Mouse (Mus musculus): Measurements from ENCODE around the gene Vmn1r125. TPM values are rescaled to one million over a fixed set of nuclear protein-coding genes. Genes with fewer than 3 reads are reported as not detected.
"Not testable (repeated sequence)": the region's sequence is repeated elsewhere in the genome, so short reads cannot be mapped to it uniquely, and the experiment has no call there.

Vmn1r125 gene
- total RNA-seq (2014; fragmentation: Nextera tagmentation) (not detected in 2 replicates), total RNA-seq (2017) (not detected in 2 replicates)

DNA sequence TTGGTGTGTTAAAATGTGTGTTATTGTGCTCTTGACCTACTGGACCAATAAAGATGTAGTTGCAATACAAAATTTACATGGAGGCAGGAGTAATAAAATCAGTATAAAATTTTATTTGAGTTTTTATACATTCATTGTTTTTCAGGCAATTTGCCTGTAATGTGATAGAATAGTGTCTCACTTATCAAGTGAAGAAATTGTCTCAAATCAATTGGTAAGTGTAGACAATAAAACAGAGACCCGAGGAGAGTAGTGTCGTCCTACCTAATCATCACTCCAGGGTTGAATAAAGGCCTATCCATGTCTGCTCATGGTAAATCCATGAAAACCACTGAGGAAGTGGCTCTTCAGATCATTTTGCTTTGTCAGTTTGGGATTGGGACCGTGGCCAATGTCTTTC is at the start of gene Vmn1r125:
Vmn1r125 (plus strand) TSS at position 301 of the 400 bp plus-strand sequence.
- ATAC-seq (replicated peaks; ENCODE audit: low FRiP score, low TSS enrichment, poor library complexity, severe bottlenecking): not testable (repeated sequence)

DNA sequence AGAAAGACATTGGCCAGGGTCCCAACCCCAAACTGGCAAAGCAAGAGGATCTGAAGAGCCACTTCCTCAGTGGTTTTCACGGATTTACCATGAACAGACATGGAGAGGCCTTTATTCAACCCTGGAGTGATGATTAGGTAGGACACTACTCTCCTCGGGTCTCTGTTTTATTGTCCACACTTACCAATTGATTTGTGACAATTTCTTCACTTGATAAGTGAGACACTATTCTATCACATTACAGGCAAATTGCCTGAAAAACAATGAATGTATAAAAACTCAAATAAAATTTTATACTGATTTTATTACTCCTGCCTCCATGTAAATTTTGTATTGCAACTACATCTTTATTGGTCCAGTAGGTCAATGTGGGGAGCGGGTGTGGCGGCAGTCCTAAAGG is 11.5 kb upstream of the Vmn1r125 start, which contains the start of gene Vmn1r124:
Vmn1r124 (minus strand) TSS at position 101 of the 400 bp plus-strand sequence.
- ATAC-seq (replicated peaks; ENCODE audit: low FRiP score, low TSS enrichment, poor library complexity, severe bottlenecking): not testable (repeated sequence)

DNA sequence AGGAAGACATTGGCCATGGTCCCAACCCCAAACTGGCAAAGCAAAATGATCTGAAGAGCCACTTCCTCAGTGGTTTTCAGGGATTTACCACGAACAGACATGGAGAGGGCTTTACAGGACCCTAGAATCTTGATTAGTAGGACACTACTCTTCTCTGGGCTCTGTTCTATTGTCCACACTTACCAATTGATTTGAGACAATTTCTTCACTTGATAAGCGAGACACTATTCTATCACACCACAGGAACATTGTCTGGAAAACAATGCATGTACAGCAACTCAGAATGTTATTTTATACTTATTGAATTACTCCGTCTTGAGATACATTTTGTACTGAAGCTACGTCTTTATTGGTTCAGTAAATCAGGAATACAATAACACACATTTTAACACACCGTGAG is 29.4 kb downstream of the Vmn1r125 start, which contains the start of gene Vmn1r126:
Vmn1r126 (minus strand) TSS at position 101 of the 400 bp plus-strand sequence.
- ATAC-seq (replicated peaks; ENCODE audit: low FRiP score, low TSS enrichment, poor library complexity, severe bottlenecking): not testable (repeated sequence)

DNA sequence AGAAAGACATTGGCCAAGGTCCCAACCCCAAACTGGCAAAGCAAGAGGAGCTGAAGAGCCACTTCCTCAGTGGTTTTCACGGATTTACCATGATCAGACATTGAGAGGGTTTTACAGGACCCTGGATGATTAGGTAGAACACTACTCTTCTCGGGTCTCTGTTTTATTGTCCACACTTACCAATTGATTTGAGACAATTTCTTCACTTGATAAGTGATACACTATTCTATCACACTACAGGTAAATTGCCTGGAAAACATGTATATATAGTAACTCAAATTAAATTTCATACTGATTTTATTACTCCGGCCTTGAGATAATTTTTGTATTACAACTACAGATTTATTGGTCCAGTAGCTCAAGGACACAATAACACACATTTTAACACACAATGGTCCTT is 47.8 kb downstream of the Vmn1r125 start, which contains the start of gene Vmn1r127:
Vmn1r127 (minus strand) TSS at position 101 of the 400 bp plus-strand sequence.
- ATAC-seq (replicated peaks; ENCODE audit: low FRiP score, low TSS enrichment, poor library complexity, severe bottlenecking): not testable (repeated sequence)

Other genes starting within 250 kb of the Vmn1r125 start
- gene Vmn1r120, start 218.4 kb upstream of the Vmn1r125 start, total RNA-seq (2014; fragmentation: Nextera tagmentation): not detected in 2 replicates
- gene Vmn1r120, start 218.4 kb upstream of the Vmn1r125 start, total RNA-seq (2017): not detected in 2 replicates
- not detected in 2 replicates for gene Vmn1r121, start 173.7 kb upstream of the Vmn1r125 start, total RNA-seq (2014; fragmentation: Nextera tagmentation)
- gene Vmn1r121, start 173.7 kb upstream of the Vmn1r125 start, total RNA-seq (2017): not detected in 2 replicates
- not detected in 2 replicates for gene Vmn1r122, start 138.1 kb upstream of the Vmn1r125 start, total RNA-seq (2014; fragmentation: Nextera tagmentation)
- not detected in 2 replicates for gene Vmn1r122, start 138.1 kb upstream of the Vmn1r125 start, total RNA-seq (2017)
- not detected in 2 replicates for gene Vmn1r123, start 110.0 kb upstream of the Vmn1r125 start, total RNA-seq (2014; fragmentation: Nextera tagmentation)
- not detected in 2 replicates for gene Vmn1r123, start 110.0 kb upstream of the Vmn1r125 start, total RNA-seq (2017)
- gene Gm5157, start 81.8 kb upstream of the Vmn1r125 start, total RNA-seq (2014; fragmentation: Nextera tagmentation): not detected in 2 replicates
- not detected in 2 replicates for gene Gm5157, start 81.8 kb upstream of the Vmn1r125 start, total RNA-seq (2017)
- gene Vmn1r124, start 11.6 kb upstream of the Vmn1r125 start, total RNA-seq (2014; fragmentation: Nextera tagmentation): not detected in 2 replicates
- not detected in 2 replicates for gene Vmn1r124, start 11.6 kb upstream of the Vmn1r125 start, total RNA-seq (2017)
- gene Vmn1r126, start 29.3 kb downstream of the Vmn1r125 start, total RNA-seq (2014; fragmentation: Nextera tagmentation): not detected in 2 replicates
- gene Vmn1r126, start 29.3 kb downstream of the Vmn1r125 start, total RNA-seq (2017): not detected in 2 replicates
- not detected in 2 replicates for gene Vmn1r127, start 47.7 kb downstream of the Vmn1r125 start, total RNA-seq (2014; fragmentation: Nextera tagmentation)
- gene Vmn1r127, start 47.7 kb downstream of the Vmn1r125 start, total RNA-seq (2017): not detected in 2 replicates
- not detected in 2 replicates for gene Vmn1r128, start 77.2 kb downstream of the Vmn1r125 start, total RNA-seq (2014; fragmentation: Nextera tagmentation)
- not detected in 2 replicates for gene Vmn1r128, start 77.2 kb downstream of the Vmn1r125 start, total RNA-seq (2017)
- not detected in 2 replicates for gene Vmn1r129, start 89.1 kb downstream of the Vmn1r125 start, total RNA-seq (2014; fragmentation: Nextera tagmentation)
- not detected in 2 replicates for gene Vmn1r129, start 89.1 kb downstream of the Vmn1r125 start, total RNA-seq (2017)
- gene Gm6882, start 160.6 kb downstream of the Vmn1r125 start, total RNA-seq (2014; fragmentation: Nextera tagmentation): not detected in 2 replicates
- gene Gm6882, start 160.6 kb downstream of the Vmn1r125 start, total RNA-seq (2017): not detected in 2 replicates
- gene Vmn1r130, start 239.6 kb downstream of the Vmn1r125 start, total RNA-seq (2014; fragmentation: Nextera tagmentation): not detected in 2 replicates
- not detected in 2 replicates for gene Vmn1r130, start 239.6 kb downstream of the Vmn1r125 start, total RNA-seq (2017)